Mouse (Mus musculus): ENCODE data around the gene Ltbp2. TPM values are rescaled to one million over a fixed set of nuclear protein-coding genes. Genes with fewer than 3 reads are reported as not detected.

Gene Ltbp2
- polyA plus RNA-seq, 1 experiment from 2014 or later: 0.05 TPM

DNA sequence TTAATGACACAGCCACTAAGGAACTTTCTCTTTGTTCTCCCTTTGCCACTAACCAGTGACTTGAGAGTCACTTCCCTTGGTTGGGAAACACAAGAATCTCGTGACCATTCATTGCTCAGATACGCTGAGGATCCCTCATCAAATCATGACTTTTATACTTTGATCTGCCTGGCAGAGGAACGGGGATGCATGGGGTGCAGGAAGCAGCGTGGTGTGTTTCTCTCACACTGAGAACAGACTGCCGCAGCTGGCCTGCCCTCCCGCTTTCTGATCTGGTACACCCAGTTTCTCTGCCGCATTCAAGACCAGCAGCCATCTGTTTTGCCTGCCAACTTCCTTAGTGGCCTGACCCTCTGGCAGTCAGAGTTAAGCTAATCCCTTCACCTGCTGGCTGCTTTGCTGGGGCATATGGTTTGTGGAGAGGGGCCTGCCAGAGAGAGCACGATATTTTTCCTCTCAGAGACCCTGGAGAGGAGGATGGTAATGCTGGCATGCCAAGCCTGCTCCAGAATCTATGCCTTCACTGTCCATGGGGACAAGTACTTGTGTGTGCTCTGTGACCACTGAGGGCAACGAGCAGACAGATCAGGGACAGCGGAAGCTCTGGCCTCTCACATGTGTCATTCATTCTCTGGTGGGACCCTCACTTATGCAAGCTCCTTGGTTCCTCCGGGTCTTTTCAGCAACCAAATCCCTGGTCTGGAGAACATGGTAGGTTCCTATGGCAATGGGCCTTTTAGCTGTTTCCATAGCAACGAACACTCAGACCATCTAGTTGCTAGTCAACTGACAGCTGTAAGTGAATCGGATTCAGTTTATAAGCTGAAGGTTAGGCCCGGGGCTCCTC is 124.0 kb downstream of the Ltbp2 start:
- Histone ChIP-seq H3K9me3 (ENCODE audit: control insufficient read depth, low read length) (no peaks in the 10 kb centered on the region), H3K27ac (ENCODE audit: low read depth, low read length) (peak overlapping the region; percentile 75), H3K36me3 (ENCODE audit: control insufficient read depth, insufficient read depth, low read length) (0 out of 2 replicates have a peak, but pooled peaks cover 2% of the 10 kb centered on the region), H3K27me3 (ENCODE audit: control insufficient read depth, insufficient read depth, low read length) (no peaks in the 10 kb centered on the region), H3K4me1 (ENCODE audit: control insufficient read depth, insufficient read depth, low read length) (peaks cover 21% of the 10 kb centered on the region), H3K9ac (ENCODE audit: low read length) (peak overlapping the region; percentile 24), H3K4me3 (ENCODE audit: low read depth, low read length) (no peak overlapping the region), H3K4me2 (no peak overlapping the region; the same call in 1 of the 2 replicates)
- ATAC-seq (ENCODE audit: low FRiP score) (peak; percentile 63), DNase-seq (ENCODE audit: low spot score, missing footprints) (peak; percentile 96)
- 28% methylated on average over 14 of the region's 14 CpGs for WGBS

DNA sequence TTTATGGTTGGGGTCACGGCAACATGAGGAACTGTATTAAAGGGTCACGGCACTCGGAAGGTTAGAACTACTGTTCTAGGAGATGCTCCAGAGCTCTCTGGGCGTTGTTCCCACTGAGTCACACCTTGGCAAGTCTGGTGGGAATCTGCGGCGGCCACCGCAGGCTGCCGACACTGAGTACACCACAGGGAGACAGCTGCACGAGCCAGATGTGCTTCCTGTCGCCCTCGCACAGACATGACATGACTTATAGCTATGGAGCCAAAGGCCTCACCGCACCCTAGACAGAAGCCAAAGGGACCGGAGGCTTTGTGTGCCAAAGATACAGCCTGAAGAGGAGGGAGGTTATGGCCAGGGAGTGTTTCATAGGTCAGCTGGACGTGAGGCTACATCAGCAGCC is 125.7 kb downstream of the Ltbp2 start:
- peaks cover 21% of the 10 kb centered on the region for H3K4me1 ChIP-seq (ENCODE audit: control insufficient read depth, insufficient read depth, low read length)
- H3K27me3 ChIP-seq (ENCODE audit: control insufficient read depth, insufficient read depth, low read length): no peaks in the 10 kb centered on the region
- no peak overlapping the region for H3K9ac ChIP-seq (ENCODE audit: low read length)
- ATAC-seq (ENCODE audit: low FRiP score) (no peak), DNase-seq (ENCODE audit: low spot score, missing footprints) (no peak)
- no peak overlapping the region for H3K4me3 ChIP-seq (ENCODE audit: low read depth, low read length)
- H3K4me2 ChIP-seq: no peak overlapping the region
- 83% methylated on average over 14 of the region's 14 CpGs for WGBS
- no peaks in the 10 kb centered on the region for H3K9me3 ChIP-seq (ENCODE audit: control insufficient read depth, low read length)
- no peaks in the 10 kb centered on the region for H3K36me3 ChIP-seq (ENCODE audit: control insufficient read depth, insufficient read depth, low read length)
- no peak overlapping the region for H3K27ac ChIP-seq (ENCODE audit: low read depth, low read length)

DNA sequence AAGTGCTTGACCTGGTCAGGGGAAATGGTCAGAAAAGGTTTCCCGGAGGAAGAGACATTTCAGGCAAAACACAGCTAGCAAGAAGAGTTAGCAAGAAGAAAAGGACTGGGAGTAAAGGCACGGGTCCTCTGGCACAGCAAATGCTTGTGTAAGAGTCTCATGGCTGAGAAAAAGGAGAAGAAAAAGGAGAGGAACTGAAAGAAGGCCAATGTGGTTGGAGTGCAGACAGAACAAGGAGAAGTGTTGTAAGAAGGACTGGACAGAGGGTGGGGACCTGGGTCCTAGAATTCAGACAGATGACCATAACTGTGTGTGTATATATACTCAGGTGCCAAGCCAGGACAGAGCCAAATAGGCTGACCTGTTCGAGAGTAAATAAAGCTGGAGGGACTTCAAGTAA is 128.2 kb downstream of the Ltbp2 start:
- Histone ChIP-seq H3K27me3 (ENCODE audit: control insufficient read depth, insufficient read depth, low read length) (no peaks in the 10 kb centered on the region), H3K4me2 (no peak overlapping the region), H3K9ac (ENCODE audit: low read length) (no peak overlapping the region), H3K4me1 (ENCODE audit: control insufficient read depth, insufficient read depth, low read length) (peaks cover 17% of the 10 kb centered on the region), H3K27ac (ENCODE audit: low read depth, low read length) (no peak overlapping the region), H3K4me3 (ENCODE audit: low read depth, low read length) (no peak overlapping the region), H3K9me3 (ENCODE audit: control insufficient read depth, low read length) (no peaks in the 10 kb centered on the region), H3K36me3 (ENCODE audit: control insufficient read depth, insufficient read depth, low read length) (no peaks in the 10 kb centered on the region)
- WGBS: 84% methylated on average over 3 of the region's 3 CpGs
- no peak for ATAC-seq (ENCODE audit: low FRiP score)
- peak; percentile 54 for DNase-seq (ENCODE audit: low spot score, missing footprints)

DNA sequence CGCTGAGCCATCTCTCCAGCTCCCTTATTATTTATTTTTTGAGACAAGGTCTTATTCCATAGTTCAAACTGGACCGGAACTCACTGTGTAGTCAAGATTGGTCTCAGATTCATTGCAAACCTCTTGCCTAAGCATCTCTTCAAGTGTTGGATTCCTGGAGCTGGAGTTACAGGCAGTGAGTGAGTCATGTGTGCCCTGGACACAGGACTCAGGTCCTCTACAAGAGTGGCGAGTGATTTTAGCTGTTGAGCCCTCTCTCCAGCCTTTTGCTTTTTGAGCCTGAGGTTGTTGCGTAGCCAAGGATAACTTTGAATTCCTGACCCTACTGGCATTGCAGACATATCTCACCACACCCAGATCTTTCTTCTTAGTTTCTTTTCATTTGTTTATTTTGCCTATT is 130.6 kb downstream of the Ltbp2 start:
- H3K27me3 ChIP-seq (ENCODE audit: control insufficient read depth, insufficient read depth, low read length): no peaks in the 10 kb centered on the region
- ATAC-seq (ENCODE audit: low FRiP score) (no peak), DNase-seq (ENCODE audit: low spot score, missing footprints) (peak; percentile 75)
- H3K36me3 ChIP-seq (ENCODE audit: control insufficient read depth, insufficient read depth, low read length): no peaks in the 10 kb centered on the region
- H3K27ac ChIP-seq (ENCODE audit: low read depth, low read length): no peak overlapping the region
- H3K9me3 ChIP-seq (ENCODE audit: control insufficient read depth, low read length): no peaks in the 10 kb centered on the region
- H3K4me3 ChIP-seq (ENCODE audit: low read depth, low read length): no peak overlapping the region
- no peak overlapping the region for H3K9ac ChIP-seq (ENCODE audit: low read length)
- WGBS: 55% methylated on average over 4 of the region's 4 CpGs
- H3K4me2 ChIP-seq: no peak overlapping the region
- no peaks in the 10 kb centered on the region for H3K4me1 ChIP-seq (ENCODE audit: control insufficient read depth, insufficient read depth, low read length)

DNA sequence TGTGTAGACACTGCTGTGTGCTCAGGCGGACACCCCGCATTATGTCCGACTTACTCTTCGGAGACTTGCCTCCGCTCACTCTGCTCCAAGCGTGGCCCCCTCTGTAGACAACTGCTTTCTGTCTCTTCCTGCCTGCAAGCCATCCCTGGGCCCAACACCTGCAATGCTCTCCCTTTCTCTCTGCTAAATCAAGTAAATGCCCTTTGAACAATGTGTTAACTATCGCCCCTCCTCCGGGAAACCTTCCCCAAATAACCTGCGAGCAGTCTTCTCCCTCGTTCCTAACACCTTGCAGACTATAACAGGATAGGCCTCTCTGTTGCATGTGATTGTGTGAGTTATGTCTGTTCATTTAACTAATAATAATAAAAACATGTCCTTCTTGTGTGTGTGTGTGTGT is 132.8 kb downstream of the Ltbp2 start:
- DNase-seq (ENCODE audit: low spot score, missing footprints): peak; percentile 65
- Histone ChIP-seq H3K27ac (ENCODE audit: low read depth, low read length) (no peak overlapping the region), H3K9ac (ENCODE audit: low read length) (no peak overlapping the region), H3K9me3 (ENCODE audit: control insufficient read depth, low read length) (no peaks in the 10 kb centered on the region), H3K4me2 (no peak overlapping the region), H3K4me3 (ENCODE audit: low read depth, low read length) (no peak overlapping the region), H3K27me3 (ENCODE audit: control insufficient read depth, insufficient read depth, low read length) (no peaks in the 10 kb centered on the region), H3K4me1 (ENCODE audit: control insufficient read depth, insufficient read depth, low read length) (no peaks in the 10 kb centered on the region), H3K36me3 (ENCODE audit: control insufficient read depth, insufficient read depth, low read length) (no peaks in the 10 kb centered on the region)
- 90% methylated on average over 10 of the region's 10 CpGs for WGBS
- no peak for ATAC-seq (ENCODE audit: low FRiP score)

DNA sequence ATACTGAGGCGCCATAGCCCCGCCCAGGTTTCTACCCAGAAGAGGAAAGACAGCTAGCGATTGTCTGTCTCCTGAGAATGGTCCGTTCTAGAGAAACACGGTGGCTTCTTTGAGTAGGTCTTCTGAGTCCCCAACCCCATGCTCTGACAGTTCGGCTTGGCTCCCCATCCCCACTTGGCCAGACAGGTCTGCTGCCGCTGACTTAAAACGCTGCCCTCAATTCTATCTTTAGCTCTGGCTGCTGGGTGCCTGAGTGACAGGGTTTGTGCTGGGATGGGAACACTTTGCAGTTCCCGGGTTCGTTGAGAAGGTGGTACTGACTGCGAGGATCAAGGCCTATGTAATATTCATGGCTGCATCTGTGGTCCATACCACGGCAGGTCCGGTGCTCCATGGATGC is 143.0 kb downstream of the Ltbp2 start:
- Histone ChIP-seq H3K4me2 (no peak overlapping the region), H3K27ac (ENCODE audit: low read depth, low read length) (no peak overlapping the region), H3K9me3 (ENCODE audit: control insufficient read depth, low read length) (no peaks in the 10 kb centered on the region), H3K4me1 (ENCODE audit: control insufficient read depth, insufficient read depth, low read length) (no peaks in the 10 kb centered on the region), H3K9ac (ENCODE audit: low read length) (no peak overlapping the region), H3K27me3 (ENCODE audit: control insufficient read depth, insufficient read depth, low read length) (no peaks in the 10 kb centered on the region), H3K36me3 (ENCODE audit: control insufficient read depth, insufficient read depth, low read length) (no peaks in the 10 kb centered on the region), H3K4me3 (ENCODE audit: low read depth, low read length) (no peak overlapping the region)
- WGBS: 79% methylated on average over 13 of the region's 13 CpGs
- no peak for DNase-seq (ENCODE audit: low spot score, missing footprints)
- no peak for ATAC-seq (ENCODE audit: low FRiP score)

Other genes with a start within 250 kb of the Ltbp2 start
- 0.05 TPM in 1 of 2 replicates, not detected in the other for gene Vrtn, start 235.5 kb downstream of the Ltbp2 start, polyA plus RNA-seq (2014; fragmentation: Nextera tagmentation; extraction: Ambion mirVana)
- 0.22 and 0.37 TPM in 2 replicates for gene Syndig1l, start 177.7 kb downstream of the Ltbp2 start, polyA plus RNA-seq (2014; fragmentation: Nextera tagmentation; extraction: Ambion mirVana)
- 97.2 and 102 TPM in 2 replicates for gene Npc2, start 103.4 kb downstream of the Ltbp2 start, polyA plus RNA-seq (2014; fragmentation: Nextera tagmentation; extraction: Ambion mirVana)
- gene Isca2, start 103.3 kb downstream of the Ltbp2 start, polyA plus RNA-seq (2014; fragmentation: Nextera tagmentation; extraction: Ambion mirVana): 162 and 171 TPM in 2 replicates
- gene Fcf1, start 94.4 kb upstream of the Ltbp2 start, polyA plus RNA-seq (2014; fragmentation: Nextera tagmentation; extraction: Ambion mirVana): 160 and 164 TPM in 2 replicates
- 24.3 and 24.4 TPM in 2 replicates for gene Arel1, start 94.4 kb upstream of the Ltbp2 start, polyA plus RNA-seq (2014; fragmentation: Nextera tagmentation; extraction: Ambion mirVana)
- 44.4 and 46.4 TPM in 2 replicates for gene Ylpm1, start 119.8 kb upstream of the Ltbp2 start, polyA plus RNA-seq (2014; fragmentation: Nextera tagmentation; extraction: Ambion mirVana)
- gene Prox2, start 234.2 kb upstream of the Ltbp2 start, polyA plus RNA-seq (2014; fragmentation: Nextera tagmentation; extraction: Ambion mirVana): 2.6 and 3.6 TPM in 2 replicates
- 93.9 and 97.0 TPM in 2 replicates for gene Dlst, start 234.3 kb upstream of the Ltbp2 start, polyA plus RNA-seq (2014; fragmentation: Nextera tagmentation; extraction: Ambion mirVana)

Data from midbrain, embryonic 11.5 days (tissue).